Mouse (Mus musculus) cerebellum, adult 9-10 months (tissue): ENCODE results near the gene Rps11.

Source experiments
- DNase-seq: peaks from one replicate; pipeline ENCODE4 v3.0.0; 2022

Gene Rps11

DNA sequence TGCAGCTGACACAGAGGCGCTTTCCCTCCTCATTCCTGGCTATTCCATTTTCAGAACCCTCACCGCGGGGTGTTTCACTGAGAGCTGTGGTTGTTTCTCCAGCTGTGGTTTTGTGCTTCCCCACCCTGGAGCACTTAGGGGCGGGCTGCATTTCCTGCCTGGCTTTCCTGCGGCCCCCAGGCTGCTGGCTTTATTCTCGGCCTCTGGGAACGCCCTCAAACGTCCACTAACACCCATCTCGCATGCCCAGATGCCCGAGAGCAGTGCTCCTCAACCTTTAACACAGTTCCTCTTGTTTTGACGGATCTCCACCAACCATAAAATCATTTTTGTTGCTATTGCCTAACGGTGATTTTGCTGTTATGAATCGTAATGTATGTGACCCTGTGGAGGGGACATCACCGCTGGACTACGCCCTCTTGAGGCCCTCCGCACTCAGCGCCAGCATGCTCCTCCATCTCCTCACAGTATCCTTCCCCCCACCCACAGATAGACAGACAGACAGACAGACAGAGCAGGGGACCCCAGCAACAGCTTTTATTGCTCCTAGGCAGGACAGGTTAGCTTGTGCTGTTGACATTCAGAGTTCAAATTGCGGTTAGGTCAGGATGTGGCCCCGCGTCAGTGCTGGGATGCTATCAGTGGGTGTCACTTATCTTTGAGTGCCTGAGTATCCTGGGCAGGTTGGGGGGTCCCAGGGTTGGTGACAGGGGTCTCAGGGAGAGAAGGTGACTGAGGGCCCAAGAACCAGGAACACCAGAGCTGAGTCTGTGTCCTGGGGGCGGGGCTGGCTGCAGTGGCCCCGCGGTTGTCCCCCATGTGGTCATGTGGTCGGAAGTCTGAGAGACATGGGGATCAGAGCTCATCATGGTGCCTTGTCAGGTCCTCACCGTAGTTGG is 41.6 kb downstream of the Rps11 start:
- no peak for DNase-seq

DNA sequence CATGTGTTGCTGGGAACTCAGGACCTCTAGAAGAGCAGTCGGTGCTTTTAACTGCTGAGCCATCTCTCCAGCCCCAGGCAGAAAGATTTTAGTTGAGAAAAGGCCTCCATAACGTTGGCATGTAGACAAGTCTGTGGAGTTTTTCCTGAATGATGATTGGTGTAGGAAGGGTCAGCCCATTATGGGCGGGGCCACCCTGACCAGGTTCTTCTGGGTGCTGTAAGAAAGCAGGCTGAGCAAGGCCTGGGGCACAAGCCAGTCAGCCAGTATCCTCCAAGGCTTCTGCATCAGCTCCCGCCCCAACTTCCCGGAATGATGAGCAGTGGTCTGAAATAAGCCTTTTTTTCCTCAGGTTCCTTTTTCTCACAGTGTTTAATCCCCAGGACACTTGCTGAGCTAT is 43.2 kb downstream of the Rps11 start:
- DNase-seq, result no peak

DNA sequence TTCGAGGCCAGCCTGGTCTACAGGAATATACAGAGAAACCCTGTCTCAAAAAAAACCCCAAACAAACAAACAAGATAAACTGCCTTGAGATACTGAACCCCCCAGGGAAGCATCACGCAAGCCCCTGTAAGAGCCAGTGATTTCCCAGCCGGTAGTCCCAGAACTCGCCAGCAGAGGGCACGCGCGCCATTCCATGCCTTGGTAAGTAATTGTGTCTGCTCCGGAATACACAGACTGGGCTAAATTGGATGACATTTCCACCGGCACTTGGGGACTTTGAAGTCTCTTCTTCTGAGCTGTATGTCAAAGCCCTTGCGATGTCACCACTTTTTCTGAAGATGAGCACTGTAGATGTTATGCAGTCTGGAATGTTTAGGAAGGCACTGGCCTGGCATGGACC is 44.4 kb downstream of the Rps11 start:
- peak; percentile 90 for DNase-seq

DNA sequence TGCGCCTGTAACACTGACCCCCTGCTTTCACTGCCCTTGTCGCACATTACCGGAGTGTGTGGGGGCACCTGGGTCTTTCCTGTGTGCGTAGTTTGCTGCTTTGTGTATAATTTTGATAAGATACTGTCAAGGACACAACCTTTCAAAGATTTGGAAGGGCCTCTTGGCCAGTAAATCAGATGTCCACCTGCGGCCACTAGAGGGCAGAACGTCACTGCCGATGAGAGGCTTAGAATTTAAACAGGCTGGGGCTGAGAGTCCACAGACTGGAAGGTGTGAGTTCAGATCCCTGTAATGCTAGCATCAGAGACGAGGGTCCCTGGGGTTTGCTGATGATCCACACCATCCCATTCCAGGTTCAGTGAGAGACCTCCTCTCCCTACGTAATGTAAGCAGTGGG is 45.7 kb downstream of the Rps11 start:
- DNase-seq, result peak; percentile 73

DNA sequence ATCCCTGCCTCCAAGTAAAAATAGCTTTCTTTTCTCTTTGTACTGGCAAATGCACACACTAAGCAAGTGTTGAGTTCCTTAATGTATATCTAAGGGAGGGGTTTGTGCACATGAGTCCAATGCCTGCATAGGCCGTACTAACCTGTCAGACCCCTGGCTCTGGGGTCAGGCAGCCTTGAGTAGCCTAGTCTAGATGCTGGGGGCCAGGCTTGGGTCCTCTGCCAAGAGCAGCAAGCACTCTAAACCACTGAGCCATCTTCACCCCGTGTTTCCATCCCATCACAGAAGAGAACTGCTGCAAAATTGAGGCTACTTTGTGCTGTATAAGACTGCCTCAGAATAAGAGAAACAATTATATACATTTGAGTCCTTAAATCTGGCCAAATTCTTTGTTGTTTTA is 46.4 kb downstream of the Rps11 start:
- DNase-seq, result no peak

DNA sequence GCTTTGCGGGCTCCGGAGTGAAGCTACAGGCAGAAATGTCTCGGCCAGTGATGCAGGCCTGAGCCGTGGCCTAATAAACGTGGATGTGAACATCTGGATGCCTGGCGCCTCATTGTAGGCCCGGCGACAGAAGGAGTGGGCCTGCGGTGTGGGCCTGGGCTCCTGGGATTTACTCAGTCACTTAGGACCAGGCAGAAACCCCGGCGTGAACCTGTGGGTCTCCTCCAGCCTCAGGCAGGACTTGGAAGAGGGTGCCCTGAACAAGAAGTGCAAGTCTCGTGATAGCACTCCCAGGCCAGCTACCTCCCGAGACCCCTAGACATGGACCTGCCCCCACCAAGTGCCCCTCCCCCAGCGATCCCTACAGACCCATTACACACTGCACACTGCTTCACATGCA is 46.9 kb downstream of the Rps11 start:
- DNase-seq, result no peak

DNA sequence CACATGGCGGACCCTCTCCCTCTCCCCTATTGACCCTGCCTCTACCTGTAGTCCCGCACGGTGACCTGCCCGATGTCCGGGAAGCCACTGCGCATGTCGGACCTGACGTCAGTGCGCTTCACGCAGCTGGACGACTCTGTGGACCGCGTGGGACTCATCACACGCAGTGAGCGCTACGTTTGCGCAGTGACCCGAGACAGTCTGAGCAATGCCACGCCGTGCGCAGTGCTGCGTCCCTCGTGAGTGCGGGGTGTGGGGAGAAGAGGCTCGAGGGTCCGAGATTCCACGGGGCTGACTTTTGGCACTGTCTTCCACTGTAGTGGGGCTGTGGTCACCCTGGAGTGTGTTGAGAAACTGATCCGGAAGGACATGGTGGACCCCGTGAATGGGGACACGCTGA is 47.7 kb downstream of the Rps11 start:
- no peak for DNase-seq

DNA sequence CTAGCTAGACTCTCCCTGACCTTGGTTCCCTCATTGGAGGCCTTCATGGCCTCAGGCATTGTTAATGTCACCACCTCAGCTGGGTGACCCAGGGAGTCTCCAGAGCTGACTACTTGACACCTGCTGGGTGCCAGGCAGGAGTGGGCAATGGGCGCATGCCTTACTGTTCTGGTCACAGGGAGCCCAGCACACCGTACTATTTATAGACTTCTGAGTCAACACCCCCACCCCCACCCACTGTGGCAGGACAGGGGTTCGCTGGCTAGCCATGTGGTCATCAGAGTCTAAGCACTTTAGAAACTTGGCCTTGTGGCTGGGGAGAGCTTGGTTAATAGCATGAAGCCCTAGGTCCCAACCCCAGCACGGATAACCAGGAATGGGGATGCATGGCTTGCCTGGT is 48.8 kb downstream of the Rps11 start:
- no peak for DNase-seq

DNA sequence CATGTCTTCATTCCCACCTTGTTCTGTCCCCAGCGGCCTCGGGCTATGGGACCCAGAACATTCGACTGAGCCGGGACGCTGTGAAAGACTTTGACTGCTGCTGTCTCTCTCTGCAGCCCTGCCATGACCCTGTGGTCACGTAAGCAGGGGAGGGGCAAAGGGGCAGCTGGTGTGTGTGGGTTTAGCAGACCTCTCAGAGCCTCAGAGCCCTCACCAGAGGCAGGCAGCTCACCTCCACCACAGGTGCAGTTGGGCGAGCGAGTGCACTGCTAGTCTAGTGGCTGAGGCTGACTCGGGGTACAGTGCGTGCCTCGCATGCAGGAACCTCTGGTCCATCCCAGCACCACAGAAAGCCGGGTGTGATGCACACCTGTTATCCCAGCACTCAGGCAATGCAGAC is 50.3 kb downstream of the Rps11 start:
- no peak for DNase-seq

DNA sequence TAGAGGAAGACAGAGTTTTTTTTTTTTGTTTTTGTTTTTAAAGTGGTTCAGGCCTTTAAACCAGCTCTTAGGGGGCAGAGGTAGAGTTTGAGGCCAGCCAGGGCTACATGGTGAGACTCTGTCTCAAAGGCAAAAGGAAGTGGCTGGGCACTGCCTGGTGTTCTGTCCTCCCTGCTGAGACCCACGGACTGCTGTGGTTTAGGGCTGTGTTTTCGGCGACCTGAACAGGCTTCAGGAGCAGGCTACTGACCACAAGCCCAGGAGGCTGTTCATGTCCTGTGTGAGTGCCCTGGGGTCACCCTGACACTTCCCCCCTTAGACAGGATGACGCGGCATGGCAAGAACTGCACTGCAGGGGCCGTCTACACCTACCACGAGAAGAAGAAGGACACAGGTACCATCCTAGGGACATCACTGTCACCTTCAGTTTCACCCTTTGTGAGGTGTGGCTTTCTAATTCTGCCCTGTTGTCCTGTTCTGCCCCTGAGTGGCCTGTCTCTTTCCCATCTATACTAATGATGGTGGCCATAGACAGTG is 51.0 kb downstream of the Rps11 start:
- no peak for DNase-seq
